Mouse (Mus musculus): ENCODE measurements around the gene Fkbp4.

DNA sequence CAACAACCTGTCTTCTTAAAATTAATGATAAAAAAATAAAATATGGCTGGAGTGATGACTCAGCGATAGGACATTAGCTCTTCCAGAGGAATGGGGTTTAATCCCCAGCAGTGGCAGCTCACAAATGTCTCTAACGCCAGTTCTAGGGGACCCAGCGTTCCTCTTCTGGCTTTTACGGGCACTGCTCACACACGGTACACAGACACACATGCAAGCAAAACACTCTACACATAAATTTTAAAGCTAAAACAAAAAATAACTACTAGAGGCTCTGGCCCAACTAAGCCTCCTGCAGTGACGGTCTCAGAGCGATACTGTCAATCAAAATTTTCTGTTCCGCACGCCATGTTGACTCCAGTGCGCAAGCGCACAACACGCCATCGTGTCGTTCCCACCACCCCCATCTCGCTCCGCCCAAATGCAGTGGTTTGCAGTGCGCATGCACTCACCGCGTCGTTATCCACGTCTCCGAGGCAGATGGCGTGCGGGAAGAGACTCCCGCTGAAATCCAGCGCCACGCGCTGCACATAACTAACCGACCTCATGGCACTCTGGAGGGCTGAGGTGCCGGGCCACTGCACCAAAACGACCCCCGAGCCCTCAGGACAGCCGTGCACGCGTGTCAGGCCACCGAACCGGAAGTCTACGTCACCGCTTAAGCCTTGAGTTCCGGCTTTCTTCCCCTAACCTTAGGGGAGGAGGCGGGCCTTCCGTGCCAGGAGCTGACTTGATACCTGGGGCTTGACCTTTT lies 14.0 kb downstream of the Fkbp4 start, which contains the start of gene Itfg2:
- TF ChIP-seq CTCF (IDR thresholded peaks at IDR 0.05; ENCODE audit: low read depth) (peak; percentile 10; the same call in 1 of the 2 replicates), EP300 (optimal IDR thresholded peaks at IDR 0.05) (peak; percentile 22)
